Mouse (Mus musculus) thymus, adult 2 months (tissue): ENCODE data around the gene Clic5. TPM values are rescaled to one million over a fixed set of nuclear protein-coding genes. Genes with fewer than 3 reads are reported as not detected.

ENCODE experiments used
- DNase-seq: peaks from one replicate; pipeline ENCODE4 v3.0.0; 2021
- H3K27ac ChIP-seq: fragments of 200-500 bp; 2 replicates; pipeline ENCODE4 v1.5.1; 2012; ENCODE audit warnings: low read length, control low read depth; ENCODE audit not compliant: control insufficient read depth, insufficient read depth
- H3K27me3 ChIP-seq: fragments of 200-500 bp; 2 replicates; pipeline ENCODE4 v1.6.1; 2012; ENCODE audit warnings: mild to moderate bottlenecking, low read length, moderate library complexity, mixed read lengths; ENCODE audit not compliant: control insufficient read depth, insufficient read depth
- H3K36me3 ChIP-seq: fragments of 200-500 bp; 2 replicates; pipeline ENCODE4 v1.6.1; 2012; ENCODE audit warnings: mild to moderate bottlenecking, low read length, moderate library complexity; ENCODE audit not compliant: control insufficient read depth, insufficient read depth
- H3K4me1 ChIP-seq: fragments of 200-500 bp; replicated peaks from 2 replicates; pipeline ENCODE4 v1.6.1; 2012; ENCODE audit warnings: low read length; ENCODE audit not compliant: control insufficient read depth, insufficient read depth
- H3K4me3 ChIP-seq: fragments of 200-500 bp; 2 replicates; pipeline ENCODE4 v1.5.1; 2012; ENCODE audit warnings: mild to moderate bottlenecking, low read length, control low read depth, moderate library complexity; ENCODE audit not compliant: control insufficient read depth, insufficient read depth
- CTCF ChIP-seq: fragments of 200-500 bp; IDR thresholded peaks from 2 replicates; pipeline ENCODE4 v1.5.1; 2012; ENCODE audit warnings: mild to moderate bottlenecking, control low read depth, low read length, moderate library complexity, borderline replicate concordance; ENCODE audit not compliant: control insufficient read depth, poor library complexity, insufficient read depth; ENCODE audit errors: extremely low read depth
- POLR2A ChIP-seq: fragments of 200-500 bp; IDR thresholded peaks from 2 replicates; pipeline ENCODE4 v1.6.1; 2012; ENCODE audit warnings: mild to moderate bottlenecking, low read length, control low read depth, moderate library complexity; ENCODE audit not compliant: control insufficient read depth, poor library complexity, insufficient read depth; ENCODE audit errors: extremely low read depth
- WGBS: fragments of 180-500 bp; shearing (Covaris S2); methylation state at CpG from one replicate; pipeline ENCODE4 v1.1.7; 2018; 5-methylcytosine and 5-hydroxymethylcytosine counted together
- polyA plus RNA-seq: library from polyadenylated mRNA; depleted of rRNA; stranded (reverse); fragments of >200 nt; gene quantifications from 2 replicates; pipeline ENCODE4 v1.2.3, GENCODE M21; 2012

The Clic5 gene
- polyA plus RNA-seq, 1 experiment: 7.7 TPM

DNA sequence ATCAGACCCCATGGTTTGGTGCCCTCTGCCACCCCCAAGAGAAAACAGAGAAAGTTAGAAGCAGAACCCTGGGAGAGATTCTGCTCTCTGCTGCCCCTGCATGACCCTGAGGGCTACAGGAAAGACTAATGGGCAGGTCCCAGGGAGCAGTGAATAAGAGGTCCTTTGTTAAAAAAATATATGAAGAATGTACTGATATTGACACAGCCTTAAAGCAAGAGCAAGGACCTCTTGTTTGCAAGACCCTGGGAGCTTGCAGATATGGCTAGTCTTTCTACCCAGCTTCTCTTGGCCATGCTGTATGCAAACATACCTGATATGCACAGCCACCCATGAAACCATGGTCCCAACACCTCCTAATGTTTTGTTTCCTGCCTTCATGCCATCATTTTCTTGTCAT lies 86.4 kb downstream of the Clic5 start:
- Histone ChIP-seq H3K36me3 (no peaks in the 10 kb centered on the region), H3K27ac (no peak overlapping the region), H3K27me3 (no peaks in the 10 kb centered on the region), H3K4me3 (no peak overlapping the region), H3K4me1 (no peaks in the 10 kb centered on the region)
- no peak for DNase-seq
- no peak for TF ChIP-seq CTCF
- no peak for TF ChIP-seq POLR2A

DNA sequence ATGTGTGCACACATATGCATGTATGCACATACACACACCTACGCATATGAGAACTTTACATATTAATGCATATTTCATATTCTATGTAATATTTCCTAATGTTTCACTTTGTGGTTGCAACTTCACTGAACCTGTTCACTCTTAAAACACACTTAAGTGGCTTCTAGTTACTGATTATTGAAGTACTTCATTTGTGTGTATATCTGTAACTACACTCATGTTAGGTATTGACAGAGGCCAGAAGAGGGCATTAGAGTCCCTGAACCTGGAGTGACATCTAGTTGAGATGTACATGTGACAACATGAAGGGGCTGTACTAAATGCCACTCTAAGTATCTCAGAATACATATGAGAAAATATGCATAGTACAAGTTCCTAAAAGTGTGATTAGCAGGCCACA lies 99.9 kb downstream of the Clic5 start:
- no peak for DNase-seq
- Histone ChIP-seq H3K4me1 (no peaks in the 10 kb centered on the region), H3K36me3 (no peaks in the 10 kb centered on the region), H3K27ac (no peak overlapping the region), H3K27me3 (no peaks in the 10 kb centered on the region), H3K4me3 (no peak overlapping the region)
- no peak for TF ChIP-seq CTCF
- TF ChIP-seq POLR2A: no peak
- WGBS: 98% methylated on average over 1 of the region's 1 CpGs

DNA sequence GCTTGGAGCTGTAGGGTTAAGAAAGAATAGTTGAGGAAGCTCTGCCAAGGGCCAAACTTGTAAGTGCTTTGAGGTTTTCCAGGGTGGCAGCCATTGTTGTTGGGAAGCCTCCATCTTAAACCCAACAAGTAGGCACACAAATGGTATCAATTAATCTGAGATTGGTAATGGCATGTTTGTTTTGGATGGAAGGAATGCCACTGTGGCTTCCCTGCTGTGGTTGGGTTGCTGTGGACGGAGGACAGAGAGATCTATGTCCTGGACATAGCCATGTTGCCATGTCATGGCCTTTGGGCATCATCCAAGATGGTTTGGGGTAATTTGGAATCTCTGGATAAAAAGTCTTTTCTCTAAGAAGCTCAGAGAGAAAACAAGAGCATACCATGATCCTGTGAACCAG lies 108.8 kb downstream of the Clic5 start:
- no peaks in the 10 kb centered on the region for H3K4me1 ChIP-seq
- DNase-seq: no peak
- H3K27ac ChIP-seq: no peak overlapping the region
- no peak overlapping the region for H3K4me3 ChIP-seq
- WGBS: 92% methylated on average over 1 of the region's 1 CpGs
- TF ChIP-seq POLR2A (no peak), CTCF (no peak)
- H3K36me3 ChIP-seq: no peaks in the 10 kb centered on the region
- H3K27me3 ChIP-seq: no peaks in the 10 kb centered on the region

DNA sequence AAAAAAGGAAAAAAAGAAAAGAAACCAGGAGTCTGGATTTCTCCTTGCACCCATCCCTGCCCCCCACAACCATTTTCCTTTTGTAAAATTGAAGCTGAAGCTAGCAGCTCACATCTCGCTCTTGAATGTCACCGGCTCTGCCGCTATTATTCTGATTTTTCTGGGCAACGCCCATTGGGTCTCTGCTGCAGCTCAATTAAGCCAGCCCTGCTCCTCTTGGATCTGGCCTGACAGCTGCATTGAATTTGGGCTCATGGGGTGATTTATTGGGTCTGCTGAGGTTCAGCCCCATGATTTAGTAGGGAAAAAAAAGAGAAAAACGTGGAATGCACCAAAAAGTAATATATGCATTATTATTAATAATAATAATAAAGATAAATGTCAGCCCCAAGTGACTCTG lies 111.9 kb downstream of the Clic5 start:
- 91% methylated on average over 5 of the region's 5 CpGs for WGBS
- H3K27ac ChIP-seq: no peak overlapping the region
- H3K27me3 ChIP-seq: no peaks in the 10 kb centered on the region

DNA sequence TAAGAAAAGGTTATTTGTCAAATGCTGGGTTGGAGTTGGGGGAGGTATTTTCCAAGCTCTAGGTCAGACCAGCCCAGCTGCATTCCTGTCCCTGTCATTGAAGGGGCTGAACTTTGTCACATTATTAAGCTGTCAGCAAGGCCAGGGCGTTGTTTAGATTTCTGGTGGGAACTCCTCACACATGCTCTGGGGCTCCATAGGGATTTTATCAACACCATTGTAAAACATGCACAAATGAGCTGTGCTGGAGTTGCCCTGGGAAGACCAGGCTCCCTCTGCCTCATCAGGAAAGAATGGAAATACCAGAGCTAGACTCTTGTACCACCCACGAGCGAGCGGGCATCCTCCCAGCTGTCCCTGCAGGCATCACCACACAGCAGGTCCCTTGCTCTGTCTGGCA lies 112.3 kb downstream of the Clic5 start:
- WGBS: 91% methylated on average over 4 of the region's 4 CpGs
- Histone ChIP-seq H3K4me1 (no peaks in the 10 kb centered on the region), H3K27me3 (no peaks in the 10 kb centered on the region), H3K4me3 (no peak overlapping the region), H3K36me3 (no peaks in the 10 kb centered on the region), H3K27ac (no peak overlapping the region)
- DNase-seq: no peak
- no peak for TF ChIP-seq POLR2A
- no peak for TF ChIP-seq CTCF

More for the DNA sequence above, 111.9 kb downstream of the Clic5 start:
- DNase-seq: no peak
- Histone ChIP-seq H3K36me3 (no peaks in the 10 kb centered on the region), H3K4me1 (no peaks in the 10 kb centered on the region), H3K4me3 (no peak overlapping the region)
- no peak for TF ChIP-seq CTCF
- TF ChIP-seq POLR2A: no peak

DNA sequence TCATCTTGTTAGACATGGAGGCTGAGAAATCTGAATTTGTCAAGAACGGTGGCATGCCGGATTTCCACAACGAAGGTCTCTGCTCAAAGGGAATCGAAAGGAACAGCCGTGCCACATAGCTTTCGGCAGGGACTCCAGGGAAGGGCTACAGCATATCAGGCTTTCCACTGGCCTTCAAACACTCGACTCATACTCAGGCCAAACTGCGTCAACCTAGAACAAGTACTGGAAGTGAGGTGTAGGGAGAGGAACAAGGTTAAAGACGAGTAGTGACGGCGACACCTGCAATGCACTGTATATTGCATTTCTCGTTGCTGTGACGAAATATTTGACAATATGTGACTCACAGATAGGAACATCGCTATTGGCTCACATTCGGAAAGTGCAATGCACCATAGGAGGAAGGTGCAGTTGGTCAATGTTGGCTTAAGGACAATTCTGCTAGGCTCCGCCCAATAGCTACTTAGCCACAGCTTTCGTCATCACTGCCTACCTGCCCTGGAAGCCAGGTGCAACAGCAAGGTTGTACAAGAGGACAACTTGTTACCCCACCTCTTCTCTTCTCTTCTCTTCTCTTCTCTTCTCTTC lies 112.9 kb downstream of the Clic5 start:
- WGBS: 92% methylated on average over 17 of the region's 17 CpGs
- TF ChIP-seq POLR2A: no peak
- no peak for TF ChIP-seq CTCF
- DNase-seq: no peak
- Histone ChIP-seq H3K4me3 (no peak overlapping the region), H3K36me3 (no peaks in the 10 kb centered on the region), H3K4me1 (no peaks in the 10 kb centered on the region), H3K27ac (no peak overlapping the region), H3K27me3 (no peaks in the 10 kb centered on the region)

DNA sequence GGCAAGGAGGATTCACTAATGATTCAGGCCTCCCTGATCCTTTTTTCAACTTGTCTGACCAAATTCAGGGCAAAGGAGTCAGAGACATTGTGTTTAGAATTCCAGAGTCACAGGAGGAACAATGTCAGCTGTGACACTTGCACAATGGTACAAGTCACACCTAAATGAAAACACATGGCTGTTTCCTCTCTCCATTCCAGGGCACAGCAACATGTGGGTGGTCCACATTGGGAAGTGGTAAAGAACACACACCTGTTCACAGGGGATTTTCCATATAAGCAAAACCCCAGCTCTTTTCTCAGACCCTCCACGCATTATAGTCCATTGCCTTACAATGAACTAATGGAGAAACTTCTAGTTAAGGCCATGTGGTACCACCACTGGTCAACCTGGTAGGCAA lies 115.7 kb downstream of the Clic5 start:
- no peaks in the 10 kb centered on the region for H3K27me3 ChIP-seq
- TF ChIP-seq CTCF (no peak), POLR2A (no peak)
- no peak overlapping the region for H3K27ac ChIP-seq
- no peaks in the 10 kb centered on the region for H3K36me3 ChIP-seq
- H3K4me3 ChIP-seq: no peak overlapping the region
- 94% methylated on average over 1 of the region's 1 CpGs for WGBS
- H3K4me1 ChIP-seq: no peaks in the 10 kb centered on the region
- no peak for DNase-seq
